Mouse (Mus musculus) cerebellum, adult 2 months (tissue): ENCODE data around the gene Pde10a.

Experiments used
- CTCF ChIP-seq: fragments of 200-500 bp; IDR thresholded peaks from 2 replicates; pipeline ENCODE4 v1.5.1; 2011; ENCODE audit warnings: low read depth, mild to moderate bottlenecking, control low read depth, low read length, moderate library complexity, borderline replicate concordance; ENCODE audit not compliant: insufficient read depth
- POLR2A ChIP-seq: fragments of 200-500 bp; IDR thresholded peaks from 2 replicates; pipeline ENCODE4 v1.6.1; 2011; ENCODE audit warnings: low read length, control low read depth, borderline replicate concordance; ENCODE audit not compliant: insufficient read depth

- TF ChIP-seq POLR2A (no peak), CTCF (no peak)
These were observed 77.8 kb downstream of the Pde10a start for GRCm38 (mm10) chr17:8602976-8603375.
